Mouse (Mus musculus) mammary gland, adult 2 months (tissue): ENCODE measurements around the gene Ano1. TPM values are rescaled to one million over a fixed set of nuclear protein-coding genes. Genes with fewer than 3 reads are reported as not detected.

Experiments
- polyA plus RNA-seq: library from polyadenylated mRNA; depleted of rRNA; stranded (reverse); fragments of >200 nt; gene quantifications from 2 replicates; pipeline ENCODE4 v1.2.3, GENCODE M21; 2012; ENCODE audit warnings: low replicate concordance; rRNA removed

The Ano1 gene
- polyA plus RNA-seq, result 97.8 and 107 TPM in 2 replicates

GRCm38 (mm10) chr7:144751833-144752232 is at the start of gene Ano1:
Gene Ano1 (minus strand): TSS chr7:144751974.

GRCm38 (mm10) chr7:144582284-144582980 is 169.3 kb downstream of the Ano1 start, which contains the start of gene Fadd:
Gene Fadd (minus strand): TSS chr7:144582463.

GRCm38 (mm10) chr7:144553237-144554122 is 198.3 kb downstream of the Ano1 start, which contains the start of gene Ppfia1:
Gene Ppfia1 (minus strand): TSS chr7:144553729.

Other genes with a start within 250 kb of the Ano1 start
- 31.1 and 38.6 TPM in 2 replicates for gene Ppfia1, start 198.2 kb downstream of the Ano1 start, polyA plus RNA-seq
- 13.6 and 17.6 TPM in 2 replicates for gene Fadd, start 169.5 kb downstream of the Ano1 start, polyA plus RNA-seq
- gene Fgf3, start 86.1 kb upstream of the Ano1 start, polyA plus RNA-seq, result not detected in 2 replicates
- gene Fgf4, start 95.4 kb upstream of the Ano1 start, polyA plus RNA-seq, result 0.06 and 0.09 TPM in 2 replicates
- gene Fgf15, start 144.6 kb upstream of the Ano1 start, polyA plus RNA-seq, result not detected in 2 replicates
- 10.6 and 17.9 TPM in 2 replicates for gene LTO1, start 163.1 kb upstream of the Ano1 start, polyA plus RNA-seq
- gene Ccnd1, start 188.0 kb upstream of the Ano1 start, polyA plus RNA-seq, result 41.7 and 65.6 TPM in 2 replicates